Mouse (Mus musculus): ENCODE results near the gene Ksr1.

- no peak for TF ChIP-seq EP300 (IDR thresholded peaks at IDR 0.05; ENCODE audit: low read depth)
- TF ChIP-seq CTCF (IDR thresholded peaks at IDR 0.05; ENCODE audit: low read depth): no peak
Measured at GRCm38 (mm10) chr11:79089756-79090155, 56.5 kb downstream of the Ksr1 start.

All from liver, embryonic 14.5 days (tissue).